Mouse (Mus musculus) thymus, postnatal 25 days (tissue): Measurements from ENCODE around the gene Calhm6.

Source experiments
- DNase-seq: peaks from one replicate; pipeline ENCODE4 v3.0.0; 2022

Gene Calhm6

GRCm38 (mm10) chr10:34096418-34096883 lies 31.3 kb downstream of the Calhm6 start, which contains the start of gene Calhm5:
TSS of gene Calhm5 (minus strand) at chr10:34096519.
- peak; percentile 6 for DNase-seq

GRCm38 (mm10) chr10:34095964-34096363 lies 31.8 kb downstream of the Calhm6 start:
- no peak for DNase-seq

- no peak for DNase-seq
Observed at GRCm38 (mm10) chr10:34095147-34095546, 32.6 kb downstream of the Calhm6 start.

GRCm38 (mm10) chr10:34091888-34092287 lies 35.9 kb downstream of the Calhm6 start:
- DNase-seq: no peak

GRCm38 (mm10) chr10:34090481-34090880 lies 37.3 kb downstream of the Calhm6 start:
- no peak for DNase-seq

GRCm38 (mm10) chr10:34089517-34089916 lies 38.3 kb downstream of the Calhm6 start:
- no peak for DNase-seq

GRCm38 (mm10) chr10:34088515-34088914 lies 39.3 kb downstream of the Calhm6 start:
- no peak for DNase-seq

- no peak for DNase-seq
Observed at GRCm38 (mm10) chr10:34086514-34086913, 41.3 kb downstream of the Calhm6 start.
